Mouse (Mus musculus) limb, embryonic 11.5 days (tissue): ENCODE data around the gene Mstn. TPM values are rescaled to one million over a fixed set of nuclear protein-coding genes. Genes with fewer than 3 reads are reported as not detected.

Experiments used
- ATAC-seq: fragments of 200-750 bp; cut with Nextera tagmentation; 2 replicates; pipeline ENCODE4 v1.8.0; 2017; ENCODE audit warnings: low read depth; ENCODE audit not compliant: insufficient number of reproducible peaks, low FRiP score, low TSS enrichment
- DNase-seq: peaks from one replicate; pipeline ENCODE4 v3.0.0-alpha.2; 2015; ENCODE audit warnings: low spot score
- H3K27ac ChIP-seq: fragments of 300-500 bp; sonication (generic); replicated peaks from 2 replicates; pipeline ENCODE4 v1.5.1; 2014; ENCODE audit warnings: low read depth, mild to moderate bottlenecking, low read length
- H3K27me3 ChIP-seq: fragments of 300-500 bp; sonication (generic); 2 replicates; pipeline ENCODE4 v1.6.1; 2014; ENCODE audit warnings: mild to moderate bottlenecking, low read length, mixed read lengths; ENCODE audit not compliant: control insufficient read depth, insufficient read depth
- H3K36me3 ChIP-seq: fragments of 300-500 bp; sonication (generic); 2 replicates; pipeline ENCODE4 v1.6.1; 2014; ENCODE audit warnings: mild to moderate bottlenecking, low read length, moderate library complexity, mixed read lengths; ENCODE audit not compliant: control insufficient read depth, insufficient read depth
- H3K4me1 ChIP-seq: fragments of 300-500 bp; sonication (generic); 2 replicates; pipeline ENCODE4 v1.6.1; 2014; ENCODE audit warnings: low read length, mixed read lengths; ENCODE audit not compliant: control insufficient read depth, insufficient read depth
- H3K4me2 ChIP-seq: fragments of 300-500 bp; sonication (generic); 2 replicates; pipeline ENCODE4 v1.6.1; 2014; ENCODE audit warnings: low read depth, mild to moderate bottlenecking, moderate library complexity; ENCODE audit not compliant: severe bottlenecking
- H3K4me3 ChIP-seq: fragments of 300-500 bp; sonication (generic); 2 replicates; pipeline ENCODE4 v1.5.1; 2014; ENCODE audit warnings: low read depth, low read length
- H3K9ac ChIP-seq: fragments of 300-500 bp; sonication (generic); 2 replicates; pipeline ENCODE4 v1.6.1; 2014; ENCODE audit warnings: mild to moderate bottlenecking, low read length
- H3K9me3 ChIP-seq: fragments of 300-500 bp; sonication (generic); 2 replicates; pipeline ENCODE4 v1.6.1; 2016; ENCODE audit warnings: low read length; ENCODE audit not compliant: control insufficient read depth
- WGBS: fragments of 180-500 bp; shearing (Covaris S2); extraction: QIAGEN DNeasy Blood & Tissue Kit; methylation state at CpG from one replicate; pipeline ENCODE4 v1.1.7; 2014; 5-methylcytosine and 5-hydroxymethylcytosine counted together
- polyA plus RNA-seq: library from polyadenylated mRNA; unstranded; fragments of >200 nt; fragmentation: Nextera tagmentation; extraction: Ambion mirVana; gene quantifications from 2 replicates; pipeline ENCODE4 v1.2.1, GENCODE M21; 2014

Gene Mstn
- polyA plus RNA-seq, 1 experiment from 2014 or later, result 2.6 TPM

GRCm38 (mm10) chr1:53079876-53080275 lies 18.4 kb downstream of the Mstn start:
- no peak overlapping the region for H3K4me3 ChIP-seq
- ATAC-seq (no peak), DNase-seq (no peak)
- H3K9ac ChIP-seq, result no peak overlapping the region
- H3K9me3 ChIP-seq, result no peaks in the 10 kb centered on the region
- 87% methylated on average over 2 of the region's 2 CpGs for WGBS
- no peak overlapping the region for H3K4me2 ChIP-seq
- H3K27me3 ChIP-seq, result no peaks in the 10 kb centered on the region
- no peaks in the 10 kb centered on the region for H3K4me1 ChIP-seq
- H3K36me3 ChIP-seq, result no peaks in the 10 kb centered on the region
- no peak overlapping the region for H3K27ac ChIP-seq

GRCm38 (mm10) chr1:53080603-53081002 lies 19.2 kb downstream of the Mstn start:
- ATAC-seq (no peak), DNase-seq (no peak)
- 77% methylated on average over 3 of the region's 3 CpGs for WGBS
- no peaks in the 10 kb centered on the region for H3K36me3 ChIP-seq
- H3K4me2 ChIP-seq, result no peak overlapping the region
- H3K9me3 ChIP-seq, result no peaks in the 10 kb centered on the region
- H3K4me3 ChIP-seq, result no peak overlapping the region
- H3K27me3 ChIP-seq, result no peaks in the 10 kb centered on the region
- no peaks in the 10 kb centered on the region for H3K4me1 ChIP-seq
- H3K27ac ChIP-seq, result no peak overlapping the region
- no peak overlapping the region for H3K9ac ChIP-seq

- H3K36me3 ChIP-seq, result no peaks in the 10 kb centered on the region
- WGBS, result 56% methylated on average over 15 of the region's 15 CpGs
- peak; percentile 35 for DNase-seq
- no peaks in the 10 kb centered on the region for H3K4me1 ChIP-seq
- H3K27me3 ChIP-seq, result no peaks in the 10 kb centered on the region
- no peak overlapping the region for H3K4me2 ChIP-seq
- H3K9ac ChIP-seq, result no peak overlapping the region
- no peaks in the 10 kb centered on the region for H3K9me3 ChIP-seq
- ATAC-seq, result peak; percentile 72; the same call in 1 of the 2 replicates
- H3K27ac ChIP-seq, result no peak overlapping the region
- no peak overlapping the region for H3K4me3 ChIP-seq
Measured at GRCm38 (mm10) chr1:53085256-53085655, 23.8 kb downstream of the Mstn start.

- H3K4me2 ChIP-seq, result no peak overlapping the region
- 38% methylated on average over 4 of the region's 4 CpGs for WGBS
- H3K4me3 ChIP-seq, result no peak overlapping the region
- no peak for ATAC-seq
- DNase-seq, result no peak
- H3K27me3 ChIP-seq, result no peaks in the 10 kb centered on the region
- no peaks in the 10 kb centered on the region for H3K36me3 ChIP-seq
- H3K27ac ChIP-seq, result no peak overlapping the region
- H3K4me1 ChIP-seq, result no peaks in the 10 kb centered on the region
- no peak overlapping the region for H3K9ac ChIP-seq
- no peaks in the 10 kb centered on the region for H3K9me3 ChIP-seq
Measured at GRCm38 (mm10) chr1:53085991-53086390, 24.6 kb downstream of the Mstn start.

GRCm38 (mm10) chr1:53093180-53093579 lies 31.7 kb downstream of the Mstn start:
- 37% methylated on average over 3 of the region's 3 CpGs for WGBS
- no peak for DNase-seq
- no peak for ATAC-seq

GRCm38 (mm10) chr1:53110561-53110960 lies 49.1 kb downstream of the Mstn start:
- Histone ChIP-seq H3K36me3 (no peaks in the 10 kb centered on the region), H3K4me2 (no peak overlapping the region), H3K9me3 (no peaks in the 10 kb centered on the region), H3K27ac (no peak overlapping the region), H3K4me1 (no peaks in the 10 kb centered on the region), H3K4me3 (no peak overlapping the region), H3K27me3 (no peaks in the 10 kb centered on the region), H3K9ac (no peak overlapping the region)
- DNase-seq, result no peak
- no peak for ATAC-seq
- 87% methylated on average over 1 of the region's 1 CpGs for WGBS

More at GRCm38 (mm10) chr1:53093180-53093579, 31.7 kb downstream of the Mstn start:
- H3K4me1 ChIP-seq, result no peaks in the 10 kb centered on the region
- no peaks in the 10 kb centered on the region for H3K27me3 ChIP-seq
- no peaks in the 10 kb centered on the region for H3K9me3 ChIP-seq
- H3K36me3 ChIP-seq, result no peaks in the 10 kb centered on the region
- H3K4me2 ChIP-seq, result no peak overlapping the region
- H3K27ac ChIP-seq, result no peak overlapping the region
- no peak overlapping the region for H3K9ac ChIP-seq
- H3K4me3 ChIP-seq, result no peak overlapping the region

Other genes with a start within 250 kb of the Mstn start
- gene Inpp1, start 244.0 kb upstream of the Mstn start, polyA plus RNA-seq, result 16.0 and 18.6 TPM in 2 replicates
- 25.7 and 26.5 TPM in 2 replicates for gene Hibch, start 216.7 kb upstream of the Mstn start, polyA plus RNA-seq
- 0.64 and 1.5 TPM in 2 replicates for gene 1700019D03Rik, start 41.5 kb upstream of the Mstn start, polyA plus RNA-seq
- not detected in 2 replicates for gene 1700019A02Rik, start 126.0 kb downstream of the Mstn start, polyA plus RNA-seq
- 26.0 and 27.4 TPM in 2 replicates for gene Pms1, start 235.4 kb downstream of the Mstn start, polyA plus RNA-seq
- gene Ormdl1, start 235.5 kb downstream of the Mstn start, polyA plus RNA-seq, result 67.8 and 68.4 TPM in 2 replicates
- gene Gm28778, start 235.5 kb downstream of the Mstn start, polyA plus RNA-seq, result not detected in 2 replicates